Mouse (Mus musculus): ENCODE measurements around the gene Zfp423. TPM values are rescaled to one million over a fixed set of nuclear protein-coding genes. Genes with fewer than 3 reads are reported as not detected.

Gene Zfp423
- total and polyA plus RNA-seq, 3 experiments: not detected

DNA sequence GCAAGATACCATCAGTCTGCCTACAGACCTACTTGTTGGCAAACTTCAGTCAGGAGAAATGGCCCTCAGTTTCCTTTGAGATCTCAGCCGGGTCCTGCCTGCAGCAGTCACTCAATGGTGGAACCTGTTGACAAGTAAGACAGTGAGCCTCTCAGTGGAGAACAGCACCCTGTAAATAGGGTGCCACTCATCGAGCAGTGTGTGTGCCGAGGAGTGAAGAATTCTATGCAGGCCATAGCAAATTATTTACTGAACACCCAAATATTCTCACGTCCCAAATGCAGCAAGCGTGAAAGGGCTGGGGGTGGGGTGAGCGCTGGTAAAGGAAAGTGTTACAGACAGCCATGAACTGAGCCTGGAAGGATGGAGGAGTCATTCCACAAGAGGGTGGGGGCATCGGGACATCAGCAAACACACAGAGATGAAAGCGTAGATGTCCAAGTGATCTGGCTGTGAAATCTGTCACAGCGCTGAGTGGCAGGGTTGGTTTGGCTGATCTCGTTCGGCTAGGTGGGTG, 323.1 kb downstream of the Zfp423 start:
- Histone ChIP-seq H3K9ac (ENCODE audit: control insufficient read depth, low read depth, low read length, poor library complexity, severe bottlenecking) (no peak overlapping the region), H3K27me3 (ENCODE audit: control insufficient read depth in 1 of 2, insufficient read depth in 2 of 2, low read length in 2 of 2) (no peaks in the 10 kb centered on the region), H3K4me1 (ENCODE audit: control insufficient read depth in 1 of 2, insufficient read depth in 2 of 2, low read length in 2 of 2) (no peaks in the 10 kb centered on the region), H3K27ac (ENCODE audit: control insufficient read depth, low read depth, low read length) (no peak overlapping the region), H3K9me3 (replicated peaks; ENCODE audit: insufficient read depth, low read length) (no peaks in the 10 kb centered on the region), H3K79me2 (ENCODE audit: control insufficient read depth, insufficient read depth, low read length, poor library complexity) (no peaks in the 10 kb centered on the region), H3K36me3 (ENCODE audit: control insufficient read depth in 1 of 2, insufficient read depth in 2 of 2, low read length in 2 of 2) (no peaks in the 10 kb centered on the region), H3K4me3 (ENCODE audit: control insufficient read depth in 1 of 2, insufficient read depth in 1 of 2, low read depth in 2 of 2, low read length in 2 of 2) (no peak overlapping the region)
- no peak for DNase-seq (ENCODE audit: low read depth, low spot score)
- TF ChIP-seq CHD1 (IDR thresholded peaks at IDR 0.05; ENCODE audit: low read depth, low read length) (no peak), POLR2A (IDR thresholded peaks at IDR 0.05; ENCODE audit: control insufficient read depth in 1 of 2, insufficient read depth in 1 of 2, low read depth in 1 of 2, low read length in 2 of 2, poor library complexity in 1 of 2) (no peak), ZNF384 (IDR thresholded peaks at IDR 0.05; ENCODE audit: low read depth, low read length) (no peak), USF1 (IDR thresholded peaks at IDR 0.05; ENCODE audit: low read depth, low read length) (no peak), TCF12 (IDR thresholded peaks at IDR 0.05; ENCODE audit: low read depth, low read length) (no peak)

- no peaks in the 10 kb centered on the region for H3K9me3 ChIP-seq (replicated peaks; ENCODE audit: insufficient read depth, low read length)
- no peak overlapping the region for H3K9ac ChIP-seq (ENCODE audit: control insufficient read depth, low read depth, low read length, poor library complexity, severe bottlenecking)
- H3K79me2 ChIP-seq (ENCODE audit: control insufficient read depth, insufficient read depth, low read length, poor library complexity): no peaks in the 10 kb centered on the region
- no peaks in the 10 kb centered on the region for H3K4me1 ChIP-seq (ENCODE audit: control insufficient read depth in 1 of 2, insufficient read depth in 2 of 2, low read length in 2 of 2)
- TF ChIP-seq ZKSCAN1 (IDR thresholded peaks at IDR 0.05; ENCODE audit: low read depth, low read length) (no peak), KAT2A (conservative IDR thresholded peaks at IDR 0.05; ENCODE audit: low read depth, low read length) (no peak), CTCF (IDR thresholded peaks at IDR 0.05 in 2 of 3, conservative IDR thresholded peaks at IDR 0.05 in 1 of 3; ENCODE audit: control insufficient read depth in 1 of 3, insufficient read depth in 1 of 3, low read depth in 2 of 3, low read length in 3 of 3, poor library complexity in 1 of 3, severe bottlenecking in 1 of 3) (no peak), CHD1 (IDR thresholded peaks at IDR 0.05; ENCODE audit: low read depth, low read length) (no peak), RCOR1 (IDR thresholded peaks at IDR 0.05; ENCODE audit: low read depth, low read length) (no peak), TCF12 (IDR thresholded peaks at IDR 0.05; ENCODE audit: low read depth, low read length) (no peak), ETS1 (IDR thresholded peaks at IDR 0.05; ENCODE audit: low read depth, low read length) (no peak), CHD2 (IDR thresholded peaks at IDR 0.05; ENCODE audit: low read length) (no peak), BHLHE40 (IDR thresholded peaks at IDR 0.05; ENCODE audit: borderline replicate concordance, low read depth, low read length) (no peak)
- no peaks in the 10 kb centered on the region for H3K36me3 ChIP-seq (ENCODE audit: control insufficient read depth in 1 of 2, insufficient read depth in 2 of 2, low read length in 2 of 2)
- no peak overlapping the region for H3K4me3 ChIP-seq (ENCODE audit: control insufficient read depth in 1 of 2, insufficient read depth in 1 of 2, low read depth in 2 of 2, low read length in 2 of 2)
- H3K27me3 ChIP-seq (ENCODE audit: control insufficient read depth in 1 of 2, insufficient read depth in 2 of 2, low read length in 2 of 2): no peaks in the 10 kb centered on the region
- no peak overlapping the region for H3K27ac ChIP-seq (ENCODE audit: control insufficient read depth, low read depth, low read length)
- no peak for DNase-seq (ENCODE audit: low read depth, low spot score)
These were observed 327.6 kb downstream of the Zfp423 start for GRCm38 (mm10) chr8:87631776-87632175.

DNA sequence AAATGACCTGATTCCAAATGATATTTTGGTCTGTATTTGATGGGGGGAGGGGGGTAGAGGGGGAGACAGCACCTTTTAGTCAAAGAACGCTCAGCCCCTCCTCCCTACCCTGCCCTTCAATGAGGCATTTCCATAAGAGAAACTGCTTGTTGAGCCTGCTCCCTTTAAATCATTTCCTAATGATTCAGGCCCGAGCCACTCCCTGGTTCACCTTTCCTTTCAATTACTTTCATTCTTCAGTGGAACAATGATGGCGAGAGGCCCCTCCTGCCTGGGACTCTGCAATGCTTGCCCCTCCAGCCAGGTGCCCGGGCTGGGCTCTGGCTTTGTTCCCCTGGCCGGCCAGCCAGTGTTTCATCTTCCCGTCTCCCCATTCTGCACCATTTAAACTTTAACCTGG, 329.7 kb downstream of the Zfp423 start:
- Histone ChIP-seq H3K9ac (ENCODE audit: control insufficient read depth, low read depth, low read length, poor library complexity, severe bottlenecking) (no peak overlapping the region), H3K27ac (ENCODE audit: control insufficient read depth, low read depth, low read length) (no peak overlapping the region), H3K4me1 (ENCODE audit: control insufficient read depth in 1 of 2, insufficient read depth in 2 of 2, low read length in 2 of 2) (no peaks in the 10 kb centered on the region), H3K36me3 (ENCODE audit: control insufficient read depth in 1 of 2, insufficient read depth in 2 of 2, low read length in 2 of 2) (no peaks in the 10 kb centered on the region), H3K4me3 (ENCODE audit: control insufficient read depth in 1 of 2, insufficient read depth in 1 of 2, low read depth in 2 of 2, low read length in 2 of 2) (no peak overlapping the region), H3K79me2 (ENCODE audit: control insufficient read depth, insufficient read depth, low read length, poor library complexity) (no peaks in the 10 kb centered on the region), H3K9me3 (replicated peaks; ENCODE audit: insufficient read depth, low read length) (no peaks in the 10 kb centered on the region), H3K27me3 (ENCODE audit: control insufficient read depth in 1 of 2, insufficient read depth in 2 of 2, low read length in 2 of 2) (no peaks in the 10 kb centered on the region)
- TF ChIP-seq JUND (IDR thresholded peaks at IDR 0.05; ENCODE audit: low read depth, low read length): no peak
- DNase-seq (ENCODE audit: low read depth, low spot score): no peak
